Mouse (Mus musculus) fibroblast of lung, adult 2 months (primary cell): ENCODE data around the gene Akap12.

ENCODE experiments used
- DNase-seq: peaks from one replicate; pipeline ENCODE4 v3.0.0-alpha.2; 2011; ENCODE audit warnings: low read depth

The Akap12 gene

GRCm38 (mm10) chr10:4266041-4266930, at the start of gene Akap12:
Gene Akap12, plus strand, starts transcription at chr10:4266380.
- no peak for DNase-seq

DNA sequence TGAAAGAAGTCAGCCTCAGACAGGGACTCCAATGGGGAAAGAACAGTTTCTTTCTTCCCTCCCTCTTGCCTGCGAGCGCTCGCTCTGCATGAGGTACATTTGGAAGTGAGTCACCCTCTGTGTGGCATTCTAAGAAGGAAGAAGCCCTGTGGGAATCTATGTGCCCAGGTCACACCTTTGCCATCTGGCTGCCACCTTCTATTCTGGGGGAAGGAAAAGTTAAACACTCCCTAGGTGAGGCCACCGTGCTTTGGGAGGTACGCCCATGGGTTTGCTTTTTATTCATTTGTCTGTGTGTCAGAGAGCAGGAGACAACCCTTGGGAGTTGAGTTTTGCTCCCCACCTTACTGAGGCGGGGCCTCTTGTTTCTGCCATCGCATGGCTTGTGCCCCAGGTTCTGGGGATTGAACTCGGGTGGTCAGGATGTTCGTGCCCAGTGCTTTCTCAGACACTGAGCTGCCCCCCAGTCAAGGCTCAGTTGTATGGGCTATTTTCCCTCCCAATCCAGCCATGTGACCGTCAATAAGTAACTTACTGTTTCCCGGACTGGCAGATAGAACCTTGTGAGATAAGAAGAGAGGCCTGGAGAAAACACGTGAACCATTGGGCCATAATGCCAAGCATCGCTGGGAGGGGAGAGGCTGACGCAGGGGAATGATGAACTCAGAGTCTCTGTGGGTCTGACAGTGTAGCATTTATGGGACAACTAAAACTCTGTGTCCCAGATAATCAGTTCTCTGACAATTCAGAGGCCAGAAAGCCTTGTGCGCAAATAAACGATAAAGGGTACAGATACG, 35.4 kb upstream of the Akap12 start:
- no peak for DNase-seq

GRCm38 (mm10) chr10:4233102-4233501, 33.1 kb upstream of the Akap12 start:
- no peak for DNase-seq

DNA sequence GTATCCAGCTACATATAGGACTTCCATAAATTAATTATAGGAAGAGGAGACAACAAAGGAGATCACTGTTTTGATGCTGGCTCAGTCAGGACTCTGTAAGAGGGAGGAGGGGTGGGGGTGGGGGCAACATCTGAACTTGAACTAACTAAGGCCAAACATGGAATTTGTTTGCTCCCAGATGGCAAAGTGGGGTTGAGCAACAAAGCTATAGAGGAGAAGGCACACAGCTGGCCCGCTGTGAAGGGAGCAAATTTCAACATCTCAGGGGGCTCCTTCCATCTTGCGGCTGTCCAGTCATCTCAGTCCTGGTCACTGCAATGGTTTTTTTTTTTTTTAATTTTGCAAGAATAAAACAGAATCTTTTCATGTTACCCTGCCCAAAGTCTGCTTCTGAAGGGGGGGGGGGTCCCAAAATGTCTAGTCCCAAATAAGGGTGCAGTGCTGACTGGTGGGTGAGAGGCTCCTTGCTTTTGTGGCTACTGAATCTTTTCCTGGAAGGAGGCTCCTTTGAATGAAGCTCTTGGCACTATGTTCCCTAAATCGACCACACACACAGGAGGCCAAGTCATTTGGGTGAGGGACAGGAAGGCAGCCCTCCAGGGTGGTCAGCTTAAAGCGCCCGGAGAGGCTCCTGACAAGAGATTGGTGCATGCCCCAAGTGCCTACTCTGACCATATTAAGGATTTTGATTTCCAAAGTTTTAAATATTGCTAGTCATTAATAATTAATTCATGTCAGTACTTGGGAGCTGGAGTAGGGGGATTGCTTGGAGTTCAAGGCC, 26.2 kb upstream of the Akap12 start:
- DNase-seq, result no peak

GRCm38 (mm10) chr10:4243591-4244300, 22.4 kb upstream of the Akap12 start:
- DNase-seq, result no peak

DNA sequence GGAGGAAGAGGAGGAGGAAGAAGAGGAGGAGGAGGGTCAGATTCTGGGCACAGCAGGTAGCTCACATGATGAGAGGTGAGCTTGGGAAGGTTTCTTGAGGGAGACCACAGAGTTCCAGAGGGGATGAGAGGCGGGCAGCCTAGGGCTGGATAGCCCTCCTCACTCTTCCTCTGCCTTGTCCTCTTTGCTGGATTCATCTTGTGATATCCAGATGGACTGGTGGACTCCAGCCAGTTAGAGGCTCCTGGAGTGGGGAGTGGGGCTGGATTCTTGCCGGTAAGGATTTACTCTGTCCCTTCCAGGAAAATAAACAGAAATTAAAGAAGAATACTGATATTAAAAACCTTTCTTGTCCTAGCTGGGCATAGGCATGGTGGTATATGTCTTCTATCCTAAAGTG, 20.4 kb upstream of the Akap12 start:
- DNase-seq, result no peak

DNA sequence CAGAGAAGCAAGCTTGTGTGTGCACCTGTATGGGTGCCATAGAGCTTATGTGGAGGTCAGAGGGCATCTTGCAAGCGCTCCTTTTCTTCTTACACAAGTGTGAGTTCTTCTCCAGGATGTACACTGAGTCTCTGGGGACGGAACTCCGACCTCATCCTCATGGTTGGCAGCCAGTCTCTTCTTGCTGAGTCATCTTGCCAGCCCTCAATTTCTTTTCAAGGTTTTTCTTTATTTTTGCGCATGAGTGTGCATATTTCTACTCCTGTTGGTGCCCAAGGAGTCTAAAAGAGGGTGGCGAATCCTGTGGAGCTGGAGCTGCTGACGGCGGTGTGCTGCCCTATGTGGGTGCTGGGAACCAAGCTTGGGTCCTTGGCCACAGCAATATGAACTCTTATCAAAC, 19.8 kb upstream of the Akap12 start:
- DNase-seq, result no peak

- DNase-seq, result no peak
These were observed 16.8 kb upstream of the Akap12 start for GRCm38 (mm10) chr10:4249235-4249845.

DNA sequence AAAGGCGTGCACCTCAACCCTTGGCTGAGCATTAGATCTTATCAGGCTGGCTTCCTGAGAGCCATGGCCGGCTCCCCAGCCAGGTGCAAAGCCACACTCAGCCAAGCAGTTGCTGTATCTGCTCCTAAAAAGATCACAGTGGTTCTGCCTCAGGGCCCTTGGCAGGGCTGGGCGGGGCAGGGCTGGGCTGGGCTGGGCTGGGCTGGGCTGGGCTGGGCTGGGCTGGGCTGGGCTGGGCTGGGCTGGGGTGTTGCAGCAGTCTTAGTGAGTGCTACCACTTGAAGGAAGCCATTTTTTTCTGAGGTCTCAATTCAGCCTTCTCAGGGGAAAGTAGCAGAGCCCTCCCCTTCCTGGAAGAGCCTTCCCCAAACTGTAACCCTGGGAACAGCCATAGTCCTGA, 15.5 kb upstream of the Akap12 start:
- DNase-seq, result no peak

DNA sequence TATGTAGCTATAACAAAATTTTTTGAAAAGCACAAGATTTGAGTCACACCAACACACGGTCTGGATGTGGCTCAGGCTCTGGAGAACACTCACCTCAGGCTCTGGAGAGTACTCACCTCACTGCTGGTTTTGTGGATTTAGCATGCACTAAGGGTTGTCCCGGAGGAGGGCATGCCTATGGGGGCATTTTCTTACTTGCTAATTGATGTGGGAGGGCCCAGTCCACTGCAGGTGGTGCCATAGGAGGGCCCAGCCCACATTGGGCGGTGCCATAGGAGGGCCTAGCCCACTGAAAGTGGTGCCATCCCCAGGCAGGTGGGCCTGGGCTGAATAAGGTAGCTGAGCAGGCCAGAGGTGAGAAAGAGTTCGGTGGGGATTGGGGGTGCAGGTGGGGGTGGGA, 12.6 kb upstream of the Akap12 start:
- no peak for DNase-seq

- DNase-seq, result no peak
These were observed 11.7 kb upstream of the Akap12 start for GRCm38 (mm10) chr10:4254459-4254858.

GRCm38 (mm10) chr10:4260925-4261324, 5.3 kb upstream of the Akap12 start:
- DNase-seq, result no peak

DNA sequence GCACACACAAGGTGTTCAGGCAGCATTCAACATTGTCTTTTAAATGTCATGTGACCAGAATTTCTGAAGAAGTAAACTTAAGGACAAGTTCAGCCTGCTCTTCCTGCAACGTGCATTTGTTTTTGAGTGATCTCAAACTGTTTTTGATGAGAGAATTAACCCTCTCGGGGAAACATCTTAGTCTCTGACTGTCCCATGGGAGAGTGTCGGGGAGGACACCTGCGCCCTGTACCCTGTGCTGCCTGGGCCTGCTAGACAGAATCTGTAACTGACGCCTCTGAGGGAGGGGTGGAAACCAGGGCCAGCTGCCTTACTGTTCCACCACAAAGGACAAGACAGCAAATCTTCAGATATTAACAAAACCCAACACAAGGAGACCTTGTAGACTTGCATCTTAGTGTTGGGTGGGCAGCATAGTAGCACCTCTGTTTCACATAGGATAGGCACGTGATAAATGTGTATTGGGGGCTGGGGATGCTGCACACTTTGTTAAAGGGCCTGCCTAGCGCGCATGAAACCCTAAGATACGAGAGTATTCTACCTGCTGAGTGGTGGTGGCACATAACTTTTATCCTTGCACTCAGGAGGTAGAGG, 4.7 kb upstream of the Akap12 start:
- DNase-seq, result no peak

DNA sequence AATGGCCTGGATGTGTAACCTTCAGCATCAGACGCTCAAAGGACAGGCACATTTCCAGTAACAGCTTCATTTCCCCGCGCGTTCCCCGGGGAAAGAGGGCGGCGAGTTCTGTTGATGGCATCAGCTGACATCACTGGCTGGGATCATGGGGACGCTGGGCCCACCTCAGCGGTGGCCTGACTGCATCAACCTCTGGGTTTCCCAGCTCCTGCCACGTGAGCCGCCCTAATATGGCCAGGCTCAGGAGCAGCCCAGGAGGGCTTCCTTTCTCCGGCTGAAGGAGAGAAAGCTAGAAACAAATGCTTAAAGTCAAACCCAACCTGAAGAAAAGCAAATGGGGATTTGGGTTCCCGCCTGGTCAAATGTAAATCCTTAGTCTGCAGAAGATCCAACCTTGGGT, 539 bp upstream of the Akap12 start:
- no peak for DNase-seq

GRCm38 (mm10) chr10:4266931-4267310, 741 bp downstream of the Akap12 start:
- no peak for DNase-seq

DNA sequence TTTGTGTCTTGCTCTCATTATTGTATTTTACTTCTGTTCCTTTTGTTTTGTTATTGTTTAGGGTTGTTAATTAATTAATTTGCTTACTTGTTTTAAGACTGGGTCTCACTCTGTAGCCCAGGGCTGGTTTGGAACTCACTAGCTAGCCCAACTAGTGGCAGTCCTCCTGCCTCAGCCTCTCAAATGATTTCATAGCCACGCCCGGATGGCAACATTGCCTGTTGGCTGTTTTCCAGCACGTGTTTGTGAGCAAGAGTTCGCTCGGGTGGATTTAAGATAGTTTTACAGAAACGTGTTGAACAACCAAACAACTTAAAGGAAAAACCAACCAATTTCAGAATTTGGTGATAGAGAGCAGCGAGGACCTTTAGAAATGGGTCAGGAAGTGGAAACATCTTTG, 1.3 kb downstream of the Akap12 start:
- DNase-seq, result no peak

- DNase-seq, result no peak
These were observed 2.0 kb downstream of the Akap12 start for GRCm38 (mm10) chr10:4268140-4268539.

DNA sequence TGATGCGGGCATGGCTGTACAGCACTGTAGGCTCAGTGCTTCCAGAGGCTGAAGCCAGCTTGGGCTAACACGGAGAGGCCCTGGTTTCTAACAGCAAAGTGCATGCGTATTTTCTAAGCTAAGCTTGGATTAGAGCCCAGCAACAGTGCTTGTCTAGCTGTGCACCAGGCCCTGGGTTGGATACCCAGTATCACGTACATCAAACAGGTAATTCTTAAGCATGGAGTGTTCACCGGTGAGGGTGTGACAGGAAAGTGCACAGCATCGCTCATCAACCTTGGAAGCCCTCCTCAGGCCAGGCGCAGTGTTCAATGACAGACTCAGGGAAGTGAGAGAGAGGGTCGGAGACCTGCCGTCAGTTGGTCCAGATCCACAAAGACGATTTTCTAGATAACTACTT, 9.4 kb downstream of the Akap12 start:
- DNase-seq, result no peak

DNA sequence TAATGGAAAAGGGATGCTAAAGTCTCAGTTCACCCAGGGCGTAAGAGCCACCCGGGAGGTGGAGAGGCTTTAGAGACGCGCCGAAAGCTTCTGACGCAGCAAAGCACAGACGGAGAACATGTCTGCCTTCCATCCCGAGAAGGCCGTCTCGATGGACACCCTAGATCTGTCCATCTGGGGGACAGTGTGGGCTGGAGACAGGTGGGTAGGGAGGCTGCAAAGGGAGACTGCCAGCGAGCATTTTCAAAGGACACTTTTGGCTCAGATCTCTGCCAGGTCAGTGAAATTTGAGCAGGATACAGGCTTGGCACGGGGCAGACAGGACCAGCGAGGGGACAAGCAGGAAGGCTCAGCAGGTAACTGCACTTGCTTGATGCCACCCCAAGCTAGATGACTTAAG, 9.9 kb downstream of the Akap12 start:
- DNase-seq, result no peak

DNA sequence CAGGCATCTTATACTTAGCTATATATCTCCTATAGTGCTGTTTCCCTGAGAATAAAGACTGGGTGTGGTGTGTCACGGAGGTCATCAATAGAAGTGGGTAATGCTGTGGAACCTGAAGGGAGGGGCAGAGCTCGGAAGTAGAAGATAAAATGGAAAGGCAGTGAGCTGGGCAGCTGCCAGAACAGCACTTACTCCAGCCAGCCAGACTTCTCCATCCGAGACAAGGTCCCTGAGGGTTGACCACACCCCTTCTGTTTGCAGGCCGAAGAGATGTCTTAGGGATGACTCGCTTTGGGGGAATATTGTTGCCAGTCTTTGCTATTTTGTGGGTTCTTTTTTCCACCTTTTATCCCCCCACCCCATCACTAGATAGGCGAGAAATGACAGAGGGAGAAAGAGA, 11.9 kb downstream of the Akap12 start:
- no peak for DNase-seq

GRCm38 (mm10) chr10:4282395-4282794, 16.2 kb downstream of the Akap12 start:
- no peak for DNase-seq
